Mouse (Mus musculus): ENCODE results near the gene Snw1.
"Not testable (repeated sequence)": the region's sequence is repeated elsewhere in the genome, so short reads cannot be mapped to it uniquely, and the experiment has no call there.

GRCm38 (mm10) chr12:87494421-87494820 lies 22.3 kb upstream of the Snw1 start, which contains the start of gene Gm5788:
- TF ChIP-seq POLR2A (IDR thresholded peaks at IDR 0.05; ENCODE audit: low read depth, low read length); CTCF (conservative IDR thresholded peaks at IDR 0.05; ENCODE audit: insufficient read depth, insufficient read length, low read depth, low read length): not testable (repeated sequence)
